Mouse (Mus musculus) testis, adult 2 months (tissue): Measurements from ENCODE around the gene Kat6b.

Experiments used
- CTCF ChIP-seq: fragments of 200-500 bp; IDR thresholded peaks from 2 replicates; pipeline ENCODE4 v1.5.1; 2012; ENCODE audit warnings: low read depth, mild to moderate bottlenecking, inconsistent platforms, low read length, moderate library complexity; ENCODE audit not compliant: control insufficient read depth, insufficient read depth, insufficient replicate concordance
- POLR2A ChIP-seq: fragments of 200-500 bp; IDR thresholded peaks from 2 replicates; pipeline ENCODE4 v1.6.1; 2012; ENCODE audit warnings: low read depth, mild to moderate bottlenecking, inconsistent platforms, low read length, moderate library complexity; ENCODE audit not compliant: control insufficient read depth

DNA sequence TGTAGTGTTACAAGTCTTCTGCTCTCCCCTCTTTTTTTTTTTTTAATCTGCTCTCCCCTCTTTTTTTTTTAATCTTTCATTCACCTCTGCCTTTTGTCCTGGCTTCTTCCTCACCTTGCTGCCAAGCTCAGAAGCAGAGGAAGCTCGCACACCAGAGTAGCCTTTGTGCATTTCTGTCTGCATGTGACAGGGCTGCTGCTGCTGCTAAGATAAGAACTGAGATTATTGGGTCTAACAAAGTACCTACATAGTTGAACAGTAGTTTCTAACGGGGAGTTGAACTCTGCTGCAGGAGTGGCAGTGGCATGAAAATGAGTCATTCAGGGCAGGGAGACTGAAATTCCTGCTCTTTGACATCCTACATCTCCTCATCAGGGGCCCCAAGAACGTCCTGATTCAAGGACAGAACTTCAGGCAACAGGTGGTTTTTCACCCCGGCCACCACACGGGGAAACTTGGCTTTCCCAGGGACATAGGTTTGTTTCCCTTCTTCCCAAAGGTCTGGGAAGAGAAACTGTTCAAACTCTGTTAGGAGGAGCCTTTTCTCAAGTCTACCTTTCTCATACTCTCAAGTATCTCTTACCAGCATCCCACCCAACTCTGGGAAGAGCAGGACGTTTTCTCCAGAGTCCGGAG is 17.2 kb downstream of the Kat6b start:
- no peak for TF ChIP-seq CTCF
- no peak for TF ChIP-seq POLR2A
